18 mouse cellular contexts compared by ENCODE assay signal in the genomic region with DNA sequence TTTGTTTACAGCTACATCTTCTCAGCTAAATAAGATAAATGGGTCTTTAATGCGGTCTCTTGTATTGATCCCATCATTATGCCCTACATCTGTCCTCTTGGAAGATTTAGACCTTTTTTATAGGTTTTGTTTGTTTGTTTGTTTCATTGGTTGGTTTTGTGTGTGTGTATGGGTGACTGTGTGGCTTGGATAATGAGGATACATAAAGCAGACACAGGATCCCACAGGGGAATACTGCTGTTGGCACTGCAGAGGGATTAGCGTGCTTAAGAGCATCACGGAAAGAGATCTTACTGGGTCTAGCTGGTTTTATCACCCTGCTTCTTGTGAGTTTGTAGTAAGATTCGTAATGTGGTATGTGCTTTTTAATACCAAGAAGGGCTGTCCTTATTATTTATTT. TPM values are rescaled to one million over a fixed set of nuclear protein-coding genes. Genes with fewer than 3 reads are reported as not detected.
DNase-seq lines count a peak whose midpoint lies in the region; ATAC-seq lines count a peak whose summit lies in the region.
"Had no signal": no experiment of that assay in that cellular context is flagged by ENCODE, and none has a peak within 500 bp of the region (broad histone marks: within the 10 kb centered on the region; RNA-seq: fewer than 3 reads in every experiment).

No protein-coding gene starts in this region.

- H3K9ac ChIP-seq in embryonic facial prominence, embryonic 14.5 days (ENCODE audit: low read depth, low read length) = no peak overlapping the region
- H3K9ac ChIP-seq in midbrain, embryonic 14.5 days (replicated peaks; ENCODE audit: low read length) = no peak overlapping the region
- H3K9ac ChIP-seq: embryonic facial prominence, embryonic 12.5 days; forebrain, embryonic 12.5 days; heart, embryonic 12.5 days; hindbrain, embryonic 15.5 days had no signal

- no peak for ATAC-seq in embryonic facial prominence, embryonic 14.5 days (ENCODE audit: low read depth)
- ATAC-seq in midbrain, embryonic 14.5 days (ENCODE audit: low FRiP score, low TSS enrichment) = no peak
- ATAC-seq: forebrain, embryonic 16.5 days had no signal

- DNase-seq in embryonic facial prominence, embryonic 14.5 days (ENCODE audit: low spot score) = peak; percentile 56
- DNase-seq in embryonic facial prominence, embryonic 10.5 days (ENCODE audit: low spot score) = no peak
- DNase-seq in midbrain, embryonic 14.5 days = peak; percentile 50
- DNase-seq in midbrain, embryonic 10.5 days (ENCODE audit: low spot score) = no peak
- DNase-seq in mesoderm, embryonic 11.5 days (ENCODE audit: low read depth, low spot score) = peak; percentile 9
- DNase-seq in retina, postnatal 7 days (ENCODE audit: low read depth, low spot score) = peak; percentile 30
- DNase-seq in cerebellum, adult 11 months = no peak
- DNase-seq: adrenal gland, postnatal 10 days; cerebellum, adult 18-20 months; cerebellum, adult 9-11 months; cerebellum, postnatal 36 days; gastrocnemius, postnatal 14 days had no signal

- H3K27me3 ChIP-seq in embryonic facial prominence, embryonic 14.5 days (replicated peaks; ENCODE audit: control insufficient read depth, insufficient read depth, low read length) = no peaks in the 10 kb centered on the region
- no peaks in the 10 kb centered on the region for H3K27me3 ChIP-seq in embryonic facial prominence, embryonic 10.5 days (replicated peaks; ENCODE audit: low read depth, poor library complexity, severe bottlenecking)
- H3K27me3 ChIP-seq in midbrain, embryonic 14.5 days (ENCODE audit: control insufficient read depth, insufficient read depth, low read length) = no peaks in the 10 kb centered on the region
- H3K27me3 ChIP-seq in midbrain, embryonic 10.5 days (ENCODE audit: low read depth, poor library complexity, severe bottlenecking) = no peaks in the 10 kb centered on the region
- H3K27me3 ChIP-seq: embryonic facial prominence, embryonic 12.5 days; forebrain, embryonic 12.5 days; heart, embryonic 12.5 days; hindbrain, embryonic 15.5 days had no signal

- no peak overlapping the region for H3K27ac ChIP-seq in embryonic facial prominence, embryonic 14.5 days (replicated peaks; ENCODE audit: low read depth, low read length)
- no peak overlapping the region for H3K27ac ChIP-seq in embryonic facial prominence, embryonic 10.5 days (replicated peaks)
- no peak overlapping the region for H3K27ac ChIP-seq in midbrain, embryonic 14.5 days (replicated peaks; ENCODE audit: low read depth, low read length)
- no peak overlapping the region for H3K27ac ChIP-seq in midbrain, embryonic 10.5 days (replicated peaks)
- H3K27ac ChIP-seq: embryonic facial prominence, embryonic 12.5 days; forebrain, embryonic 12.5 days; hindbrain, embryonic 10.5 days; hindbrain, embryonic 15.5 days had no signal

- no peaks in the 10 kb centered on the region for H3K9me3 ChIP-seq in embryonic facial prominence, embryonic 14.5 days (ENCODE audit: control insufficient read depth, low read length)
- no peaks in the 10 kb centered on the region for H3K9me3 ChIP-seq in embryonic facial prominence, embryonic 10.5 days
- no peaks in the 10 kb centered on the region for H3K9me3 ChIP-seq in midbrain, embryonic 14.5 days (ENCODE audit: control insufficient read depth, low read length)
- H3K9me3 ChIP-seq in midbrain, embryonic 10.5 days (replicated peaks) = 0 out of 2 replicates have a peak, but pooled peaks cover 2% of the 10 kb centered on the region
- H3K9me3 ChIP-seq: forebrain, embryonic 12.5 days; hindbrain, embryonic 10.5 days; hindbrain, embryonic 15.5 days had no signal

- no peaks in the 10 kb centered on the region for H3K4me1 ChIP-seq in embryonic facial prominence, embryonic 14.5 days (ENCODE audit: control insufficient read depth, insufficient read depth, low read length)
- H3K4me1 ChIP-seq in embryonic facial prominence, embryonic 10.5 days = no peaks in the 10 kb centered on the region
- H3K4me1 ChIP-seq in midbrain, embryonic 14.5 days (ENCODE audit: control insufficient read depth, insufficient read depth, low read length) = no peaks in the 10 kb centered on the region
- H3K4me1 ChIP-seq in midbrain, embryonic 10.5 days = no peaks in the 10 kb centered on the region
- H3K4me1 ChIP-seq: embryonic facial prominence, embryonic 12.5 days; forebrain, embryonic 12.5 days; heart, embryonic 12.5 days; hindbrain, embryonic 10.5 days; hindbrain, embryonic 15.5 days had no signal

- H3K4me2 ChIP-seq in embryonic facial prominence, embryonic 14.5 days (ENCODE audit: low read depth, low read length) = no peak overlapping the region
- no peak overlapping the region for H3K4me2 ChIP-seq in midbrain, embryonic 14.5 days (ENCODE audit: low read length)
- H3K4me2 ChIP-seq: embryonic facial prominence, embryonic 12.5 days; forebrain, embryonic 12.5 days; heart, embryonic 12.5 days; hindbrain, embryonic 15.5 days had no signal

- no peaks in the 10 kb centered on the region for H3K36me3 ChIP-seq in embryonic facial prominence, embryonic 14.5 days (ENCODE audit: control insufficient read depth, insufficient read depth, low read length)
- H3K36me3 ChIP-seq in embryonic facial prominence, embryonic 10.5 days (replicated peaks) = no peaks in the 10 kb centered on the region
- H3K36me3 ChIP-seq in midbrain, embryonic 14.5 days (ENCODE audit: control insufficient read depth, insufficient read depth, low read length) = no peaks in the 10 kb centered on the region
- H3K36me3 ChIP-seq in midbrain, embryonic 10.5 days = peaks cover 14% of the 10 kb centered on the region
- H3K36me3 ChIP-seq: embryonic facial prominence, embryonic 12.5 days; forebrain, embryonic 12.5 days; hindbrain, embryonic 15.5 days had no signal

- 83% methylated on average over 4 of the region's 4 CpGs for WGBS in embryonic facial prominence, embryonic 14.5 days
- WGBS in embryonic facial prominence, embryonic 10.5 days = 91% methylated on average over 4 of the region's 4 CpGs
- WGBS in midbrain, embryonic 14.5 days = 61% methylated on average over 4 of the region's 4 CpGs
- 85% methylated on average over 4 of the region's 4 CpGs for WGBS in midbrain, embryonic 10.5 days

- no peak overlapping the region for H3K4me3 ChIP-seq in embryonic facial prominence, embryonic 14.5 days (ENCODE audit: low read depth, low read length)
- no peak overlapping the region for H3K4me3 ChIP-seq in embryonic facial prominence, embryonic 10.5 days
- no peak overlapping the region for H3K4me3 ChIP-seq in midbrain, embryonic 14.5 days (replicated peaks; ENCODE audit: low read depth, low read length)
- no peak overlapping the region for H3K4me3 ChIP-seq in midbrain, embryonic 10.5 days
- H3K4me3 ChIP-seq: embryonic facial prominence, embryonic 12.5 days; forebrain, embryonic 12.5 days; heart, embryonic 12.5 days; hindbrain, embryonic 10.5 days; hindbrain, embryonic 15.5 days had no signal

RNA-seq across cellular contexts. Expression of gene Ttc8, which starts 10.8 kb away (rescaled TPM):
- 26.9 and 28.1 TPM in 2 replicates for polyA plus RNA-seq in embryonic facial prominence, embryonic 14.5 days (2014; fragmentation: Nextera tagmentation; extraction: Ambion mirVana)
- 31.4 and 31.9 TPM in 2 replicates for polyA plus RNA-seq in embryonic facial prominence, embryonic 10.5 days (2016; fragmentation: Nextera tagmentation; extraction: Ambion mirVana)
- polyA plus RNA-seq in midbrain, embryonic 14.5 days (2014; fragmentation: Nextera tagmentation; extraction: Ambion mirVana) = 27.7 and 38.5 TPM in 2 replicates
- polyA plus RNA-seq in midbrain, embryonic 10.5 days (2016; fragmentation: Nextera tagmentation; extraction: Ambion mirVana) = 44.3 and 47.4 TPM in 2 replicates

RNA-seq across cellular contexts. Expression of gene Eml5, which starts 29.9 kb away (rescaled TPM):
- 2.5 and 2.6 TPM in 2 replicates for polyA plus RNA-seq in embryonic facial prominence, embryonic 14.5 days (2014; fragmentation: Nextera tagmentation; extraction: Ambion mirVana)
- 5.9 and 8.6 TPM in 2 replicates for polyA plus RNA-seq in embryonic facial prominence, embryonic 10.5 days (2016; fragmentation: Nextera tagmentation; extraction: Ambion mirVana)
- 20.7 and 22.9 TPM in 2 replicates for polyA plus RNA-seq in midbrain, embryonic 14.5 days (2014; fragmentation: Nextera tagmentation; extraction: Ambion mirVana)
- 19.4 and 27.4 TPM in 2 replicates for polyA plus RNA-seq in midbrain, embryonic 10.5 days (2016; fragmentation: Nextera tagmentation; extraction: Ambion mirVana)

Comparison
In these comparisons a context has a peak if more than half of its experiments do, and no peak if none do; other contexts are left out.
1. DNase-seq: peak in embryonic facial prominence, embryonic 14.5 days (single experiment), midbrain, embryonic 14.5 days (single experiment), mesoderm, embryonic 11.5 days (single experiment) and retina, postnatal 7 days (single experiment); none in embryonic facial prominence, embryonic 10.5 days (single experiment), midbrain, embryonic 10.5 days (single experiment) and cerebellum, adult 11 months (single experiment).